Mouse (Mus musculus): ENCODE results near the gene Pga5. TPM values are rescaled to one million over a fixed set of nuclear protein-coding genes. Genes with fewer than 3 reads are reported as not detected.

Pga5 gene
- polyA plus RNA-seq, 1 experiment, result not detected

- Histone ChIP-seq H3K36me3 (ENCODE audit: control insufficient read depth, insufficient read depth, low read length) (no peaks in the 10 kb centered on the region), H3K27ac (ENCODE audit: insufficient read depth, low read length) (peak overlapping the region; percentile 93), H3K4me3 (ENCODE audit: extremely low read depth, insufficient read depth, insufficient read length) (peak overlapping the region; percentile 73), H3K4me1 (ENCODE audit: control insufficient read depth, insufficient read depth, insufficient read length) (peaks cover 12% of the 10 kb centered on the region), H3K27me3 (ENCODE audit: control insufficient read depth, insufficient read depth, low read length) (no peaks in the 10 kb centered on the region)
- DNase-seq (ENCODE audit: low read depth in 1 of 2, low spot score in 2 of 2), result no peak
- WGBS, result 59% methylated on average over 5 of the region's 5 CpGs
- TF ChIP-seq CTCF (IDR thresholded peaks at IDR 0.05; ENCODE audit: extremely low read depth, insufficient read depth, insufficient read length, insufficient replicate concordance) (no peak), POLR2A (IDR thresholded peaks at IDR 0.05; ENCODE audit: low read depth, low read length) (no peak)
Observed at GRCm38 (mm10) chr19:10689470-10690166, 11.7 kb upstream of the Pga5 start.

- H3K4me1 ChIP-seq (ENCODE audit: control insufficient read depth, insufficient read depth, insufficient read length), result peaks cover 8% of the 10 kb centered on the region
- WGBS, result under 1% methylated on average over 69 of the region's 74 CpGs
- TF ChIP-seq CTCF (IDR thresholded peaks at IDR 0.05; ENCODE audit: extremely low read depth, insufficient read depth, insufficient read length, insufficient replicate concordance) (no peak), POLR2A (IDR thresholded peaks at IDR 0.05; ENCODE audit: low read depth, low read length) (peak; percentile 49)
Observed at GRCm38 (mm10) chr19:10688537-10689352, 10.9 kb upstream of the Pga5 start, which contains the start of gene Vps37c. Gene Vps37c (plus strand): TSS chr19:10688735.

GRCm38 (mm10) chr19:10685727-10686126, 7.9 kb upstream of the Pga5 start:
- peaks cover 8% of the 10 kb centered on the region for H3K4me1 ChIP-seq (ENCODE audit: control insufficient read depth, insufficient read depth, insufficient read length)
- no peak overlapping the region for H3K27ac ChIP-seq (ENCODE audit: insufficient read depth, low read length)
- H3K27me3 ChIP-seq (ENCODE audit: control insufficient read depth, insufficient read depth, low read length), result no peaks in the 10 kb centered on the region
- no peak for DNase-seq (ENCODE audit: low read depth in 1 of 2, low spot score in 2 of 2)
- no peak overlapping the region for H3K4me3 ChIP-seq (ENCODE audit: extremely low read depth, insufficient read depth, insufficient read length)
- WGBS, result 85% methylated on average over 2 of the region's 2 CpGs
- TF ChIP-seq POLR2A (IDR thresholded peaks at IDR 0.05; ENCODE audit: low read depth, low read length) (no peak), CTCF (IDR thresholded peaks at IDR 0.05; ENCODE audit: extremely low read depth, insufficient read depth, insufficient read length, insufficient replicate concordance) (no peak)
- no peaks in the 10 kb centered on the region for H3K36me3 ChIP-seq (ENCODE audit: control insufficient read depth, insufficient read depth, low read length)

More at GRCm38 (mm10) chr19:10688537-10689352, 10.9 kb upstream of the Pga5 start, which contains the start of gene Vps37c:
- Histone ChIP-seq H3K27me3 (ENCODE audit: control insufficient read depth, insufficient read depth, low read length) (no peaks in the 10 kb centered on the region), H3K36me3 (ENCODE audit: control insufficient read depth, insufficient read depth, low read length) (no peaks in the 10 kb centered on the region), H3K4me3 (ENCODE audit: extremely low read depth, insufficient read depth, insufficient read length) (peak within 1 kb of the TSS; percentile 73), H3K27ac (ENCODE audit: insufficient read depth, low read length) (peak within 1 kb of the TSS; percentile 93)
- peak; percentile 70 to 90 for DNase-seq (ENCODE audit: low read depth in 1 of 2, low spot score in 2 of 2)

GRCm38 (mm10) chr19:10685081-10685480, 7.2 kb upstream of the Pga5 start:
- H3K27ac ChIP-seq (ENCODE audit: insufficient read depth, low read length), result no peak overlapping the region
- H3K4me3 ChIP-seq (ENCODE audit: extremely low read depth, insufficient read depth, insufficient read length), result no peak overlapping the region
- no peaks in the 10 kb centered on the region for H3K27me3 ChIP-seq (ENCODE audit: control insufficient read depth, insufficient read depth, low read length)
- 50% methylated on average over 9 of the region's 9 CpGs for WGBS
- no peak for DNase-seq (ENCODE audit: low read depth in 1 of 2, low spot score in 2 of 2)
- H3K36me3 ChIP-seq (ENCODE audit: control insufficient read depth, insufficient read depth, low read length), result no peaks in the 10 kb centered on the region
- no peak for TF ChIP-seq CTCF (IDR thresholded peaks at IDR 0.05; ENCODE audit: extremely low read depth, insufficient read depth, insufficient read length, insufficient replicate concordance)
- TF ChIP-seq POLR2A (IDR thresholded peaks at IDR 0.05; ENCODE audit: low read depth, low read length), result no peak
- peaks cover 8% of the 10 kb centered on the region for H3K4me1 ChIP-seq (ENCODE audit: control insufficient read depth, insufficient read depth, insufficient read length)

GRCm38 (mm10) chr19:10681571-10681970, 3.7 kb upstream of the Pga5 start:
- Histone ChIP-seq H3K4me1 (ENCODE audit: control insufficient read depth, insufficient read depth, insufficient read length) (no peaks in the 10 kb centered on the region), H3K36me3 (ENCODE audit: control insufficient read depth, insufficient read depth, low read length) (no peaks in the 10 kb centered on the region), H3K4me3 (ENCODE audit: extremely low read depth, insufficient read depth, insufficient read length) (no peak overlapping the region), H3K27me3 (ENCODE audit: control insufficient read depth, insufficient read depth, low read length) (no peaks in the 10 kb centered on the region), H3K27ac (ENCODE audit: insufficient read depth, low read length) (no peak overlapping the region)
- DNase-seq (ENCODE audit: low read depth in 1 of 2, low spot score in 2 of 2), result no peak
- WGBS, result 38% methylated on average over 4 of the region's 4 CpGs
- TF ChIP-seq POLR2A (IDR thresholded peaks at IDR 0.05; ENCODE audit: low read depth, low read length), result no peak
- no peak for TF ChIP-seq CTCF (IDR thresholded peaks at IDR 0.05; ENCODE audit: extremely low read depth, insufficient read depth, insufficient read length, insufficient replicate concordance)

GRCm38 (mm10) chr19:10678772-10679067, 849 bp upstream of the Pga5 start:
- H3K4me3 ChIP-seq (ENCODE audit: extremely low read depth, insufficient read depth, insufficient read length), result no peak overlapping the region
- TF ChIP-seq POLR2A (IDR thresholded peaks at IDR 0.05; ENCODE audit: low read depth, low read length) (no peak), CTCF (IDR thresholded peaks at IDR 0.05; ENCODE audit: extremely low read depth, insufficient read depth, insufficient read length, insufficient replicate concordance) (no peak)
- no peaks in the 10 kb centered on the region for H3K4me1 ChIP-seq (ENCODE audit: control insufficient read depth, insufficient read depth, insufficient read length)
- no peak for DNase-seq (ENCODE audit: low read depth in 1 of 2, low spot score in 2 of 2)
- H3K27ac ChIP-seq (ENCODE audit: insufficient read depth, low read length), result no peak overlapping the region
- WGBS, result 85% methylated on average over 1 of the region's 1 CpGs
- no peaks in the 10 kb centered on the region for H3K36me3 ChIP-seq (ENCODE audit: control insufficient read depth, insufficient read depth, low read length)
- no peaks in the 10 kb centered on the region for H3K27me3 ChIP-seq (ENCODE audit: control insufficient read depth, insufficient read depth, low read length)

All from spleen, adult 2 months (tissue).